Comparison of ENCODE assay signal across 15 mouse cellular contexts in genomic region chr16:34896996-34897395, GRCm38 (mm10).
A peak's percentile ranks its signal among the peaks of the same experiment; 100 is the strongest.
DNase-seq lines count a peak whose midpoint lies in the region; ATAC-seq and TF ChIP-seq lines count a peak whose summit lies in the region.
"Had no signal": no experiment of that assay in that cellular context is flagged by ENCODE, and none has a peak within 500 bp of the region (broad histone marks: within the 10 kb centered on the region; RNA-seq: fewer than 3 reads in every experiment).

No protein-coding gene starts in this region.

- H3K4me1 ChIP-seq in lung, embryonic 15.5 days = peaks cover 25% of the 10 kb centered on the region
- no peaks in the 10 kb centered on the region for H3K4me1 ChIP-seq in G1E (ENCODE audit: insufficient read depth, low read depth, low read length)
- H3K4me1 ChIP-seq: liver, embryonic 15.5 days had no signal

- no peak for ATAC-seq in lung, embryonic 15.5 days (ENCODE audit: borderline replicate concordance, extremely low read depth, low FRiP score, low TSS enrichment)
- no peak for ATAC-seq in G1E (ENCODE audit: extremely low read depth, insufficient number of reproducible peaks, low FRiP score, poor library complexity, severe bottlenecking)
- ATAC-seq: forebrain, embryonic 14.5 days had no signal

- H3K27me3 ChIP-seq in lung, embryonic 15.5 days = no peaks in the 10 kb centered on the region
- H3K27me3 ChIP-seq in G1E (ENCODE audit: insufficient read depth, low read length) = peaks cover 8% of the 10 kb centered on the region; the same call in 1 of the 2 replicates
- H3K27me3 ChIP-seq: hindbrain, embryonic 15.5 days; kidney, embryonic 15.5 days; liver, embryonic 15.5 days had no signal

- H3K27ac ChIP-seq in lung, embryonic 15.5 days = peak overlapping the region; percentile 91
- H3K27ac ChIP-seq: hindbrain, embryonic 15.5 days; kidney, embryonic 15.5 days; liver, embryonic 15.5 days; neural tube, embryonic 13.5 days had no signal

- no peaks in the 10 kb centered on the region for H3K36me3 ChIP-seq in lung, embryonic 15.5 days
- no peaks in the 10 kb centered on the region for H3K36me3 ChIP-seq in G1E (replicated peaks)
- H3K36me3 ChIP-seq: hindbrain, embryonic 15.5 days; kidney, embryonic 15.5 days; liver, embryonic 15.5 days; neural tube, embryonic 13.5 days had no signal

- H3K4me2 ChIP-seq in lung, embryonic 15.5 days = no peak overlapping the region
- H3K4me2 ChIP-seq: hindbrain, embryonic 15.5 days; kidney, embryonic 15.5 days; liver, embryonic 15.5 days; neural tube, embryonic 13.5 days had no signal

- H3K4me3 ChIP-seq in lung, embryonic 15.5 days = no peak overlapping the region
- no peak overlapping the region for H3K4me3 ChIP-seq in G1E (ENCODE audit: low read depth, low read length)
- H3K4me3 ChIP-seq: hindbrain, embryonic 15.5 days; kidney, embryonic 15.5 days; liver, embryonic 15.5 days; neural tube, embryonic 13.5 days had no signal

- 68% methylated on average over 3 of the region's 3 CpGs for WGBS in lung, embryonic 15.5 days

- peak; percentile 36 for DNase-seq in kidney, adult 9 months
- no peak for DNase-seq in kidney, postnatal 10 days
- DNase-seq in lung, postnatal 4 days = no peak
- peak; percentile 10 for DNase-seq in G1E (ENCODE audit: low spot score)
- DNase-seq in induced T-regulatory cell, adult 2 months (ENCODE audit: low read depth) = peak; percentile 4
- no peak for DNase-seq in cerebellum, adult 9-11 months
- DNase-seq: cerebellum, adult 18-20 months; heart, postnatal 14 days; layer of hippocampus, adult 9-11 months had no signal

- H3K9me3 ChIP-seq in lung, embryonic 15.5 days = no peaks in the 10 kb centered on the region
- H3K9me3 ChIP-seq in G1E (replicated peaks) = no peaks in the 10 kb centered on the region
- H3K9me3 ChIP-seq: hindbrain, embryonic 15.5 days; kidney, embryonic 15.5 days; liver, embryonic 15.5 days; neural tube, embryonic 13.5 days had no signal

- no peak overlapping the region for H3K9ac ChIP-seq in lung, embryonic 15.5 days
- H3K9ac ChIP-seq: hindbrain, embryonic 15.5 days; kidney, embryonic 15.5 days; liver, embryonic 15.5 days; neural tube, embryonic 13.5 days had no signal

- TF ChIP-seq CTCF in G1E (IDR thresholded peaks at IDR 0.05; ENCODE audit: low read depth, low read length) = no peak

Comparison
In these comparisons a context has a peak if more than half of its experiments do, and no peak if none do; other contexts are left out.
1. DNase-seq: peak in kidney, adult 9 months (single experiment), G1E (single experiment) and induced T-regulatory cell, adult 2 months (single experiment); none in kidney, postnatal 10 days (single experiment), lung, postnatal 4 days (0 of 2) and cerebellum, adult 9-11 months (single experiment).